Mouse (Mus musculus): ENCODE data around the gene Lypd4.
"Not testable (repeated sequence)": the region's sequence is repeated elsewhere in the genome, so short reads cannot be mapped to it uniquely, and the experiment has no call there.

Lypd4 gene

GRCm38 (mm10) chr7:24850899-24851303 is 18.8 kb downstream of the Lypd4 start:
- DNase-seq (ENCODE audit: low spot score in 2 of 2), result no peak

GRCm38 (mm10) chr7:24850162-24850561 is 19.6 kb downstream of the Lypd4 start:
- DNase-seq (ENCODE audit: low spot score in 2 of 2), result peak; percentile 66 to 81

DNA sequence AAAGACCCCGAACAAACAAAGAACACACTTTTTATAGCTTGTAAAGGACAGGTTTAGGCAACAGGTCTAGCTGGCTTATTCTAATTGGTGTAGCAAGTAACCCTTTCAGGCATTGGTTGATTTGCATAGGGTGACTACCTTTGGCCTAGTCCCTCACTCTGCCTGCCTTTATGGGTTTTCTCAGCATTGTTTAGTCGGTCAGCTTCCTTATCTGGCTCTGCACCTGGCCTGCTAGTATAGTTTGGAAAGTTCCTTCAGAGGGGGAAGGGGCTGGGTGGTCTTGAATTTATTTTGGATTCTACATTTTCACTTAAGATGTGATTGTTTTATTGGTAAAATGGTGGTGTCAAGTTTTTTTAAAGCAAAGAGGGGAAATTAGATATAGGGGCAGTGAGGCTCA is 23.2 kb downstream of the Lypd4 start:
- DNase-seq (ENCODE audit: low spot score in 2 of 2), result not testable (repeated sequence)

DNA sequence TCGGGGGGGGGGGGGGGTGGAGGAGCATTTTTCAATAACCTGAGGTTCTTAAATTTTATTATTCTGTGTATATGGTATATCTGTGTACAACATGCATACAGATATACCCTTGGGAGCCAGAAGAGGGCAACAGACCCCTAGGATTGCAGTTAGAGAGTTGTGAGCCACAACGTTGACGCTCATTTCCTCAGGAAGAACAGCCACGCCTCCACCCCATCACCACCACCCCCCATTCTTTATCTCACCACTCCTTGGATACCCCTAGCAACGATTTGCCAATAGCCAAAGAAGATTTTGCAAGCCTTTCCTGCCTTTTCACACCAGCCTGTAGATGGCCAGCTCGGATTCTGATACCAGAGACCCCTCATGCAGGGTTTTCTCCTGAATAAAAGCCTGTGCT is 24.0 kb downstream of the Lypd4 start:
- no peak for DNase-seq (ENCODE audit: low spot score in 2 of 2)

GRCm38 (mm10) chr7:24845181-24845580 is 24.6 kb downstream of the Lypd4 start:
- no peak for DNase-seq (ENCODE audit: low spot score in 2 of 2)

GRCm38 (mm10) chr7:24844144-24844543 is 25.6 kb downstream of the Lypd4 start:
- DNase-seq (ENCODE audit: low spot score in 2 of 2), result no peak

DNA sequence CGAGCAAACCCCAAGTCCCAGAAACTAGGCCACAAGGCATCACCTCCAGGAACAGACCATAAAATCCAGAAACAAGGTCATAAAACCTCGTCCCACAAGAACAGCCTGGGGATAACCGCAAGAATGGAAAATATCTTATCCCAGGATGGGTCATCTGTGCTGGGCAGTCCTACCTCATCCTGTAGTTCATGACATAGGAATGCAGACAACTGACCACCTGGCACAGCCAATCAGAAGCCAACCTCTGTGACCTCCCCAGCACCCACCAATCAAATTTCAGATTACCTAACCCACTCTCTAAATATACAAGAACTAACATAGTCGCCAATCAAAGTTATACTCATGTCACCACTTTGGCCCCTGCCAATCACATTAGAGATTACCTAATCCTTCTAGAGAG is 28.7 kb downstream of the Lypd4 start:
- no peak for DNase-seq (ENCODE audit: low spot score in 2 of 2)

GRCm38 (mm10) chr7:24840331-24840730 is 29.4 kb downstream of the Lypd4 start:
- no peak for DNase-seq (ENCODE audit: low spot score in 2 of 2)

GRCm38 (mm10) chr7:24839410-24839808 is 30.3 kb downstream of the Lypd4 start:
- DNase-seq (ENCODE audit: low spot score in 2 of 2), result no peak

DNA sequence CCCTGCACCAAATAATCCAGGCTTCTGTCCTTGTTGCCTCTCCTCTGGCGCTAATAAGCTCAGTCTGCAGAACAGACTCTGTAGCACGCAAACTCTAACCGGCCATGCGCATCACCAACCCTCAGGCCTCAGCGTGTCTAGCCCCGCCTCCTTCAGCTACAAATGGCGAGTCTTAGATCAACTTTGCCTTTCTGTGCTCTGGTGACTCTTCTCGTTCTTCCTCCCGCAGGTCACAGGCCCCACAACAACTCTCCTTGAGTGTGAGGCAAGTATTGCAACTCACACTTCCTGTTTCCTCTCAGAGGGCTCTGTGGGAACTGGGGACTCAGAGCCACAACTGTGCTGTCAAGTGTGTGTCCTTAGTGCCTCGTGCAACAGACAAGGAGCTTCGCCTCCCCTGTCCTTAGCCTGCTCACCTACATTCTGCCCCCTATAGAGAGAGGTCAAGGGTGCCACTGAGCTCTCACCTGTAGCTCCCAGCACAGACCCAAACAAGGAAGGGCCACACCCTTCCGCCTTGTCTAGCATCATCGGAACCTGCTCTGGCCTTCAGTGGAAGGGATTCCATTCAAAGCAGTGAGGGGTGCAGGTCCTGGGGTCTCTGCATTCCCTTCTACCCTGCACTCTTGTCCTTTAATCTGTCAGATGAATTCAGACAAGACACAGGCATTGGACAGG is 30.9 kb downstream of the Lypd4 start:
- not testable (repeated sequence) for DNase-seq (ENCODE audit: low spot score in 2 of 2)

- no peak for DNase-seq (ENCODE audit: low spot score in 2 of 2)
Observed at GRCm38 (mm10) chr7:24827181-24827580, 42.6 kb downstream of the Lypd4 start.

DNA sequence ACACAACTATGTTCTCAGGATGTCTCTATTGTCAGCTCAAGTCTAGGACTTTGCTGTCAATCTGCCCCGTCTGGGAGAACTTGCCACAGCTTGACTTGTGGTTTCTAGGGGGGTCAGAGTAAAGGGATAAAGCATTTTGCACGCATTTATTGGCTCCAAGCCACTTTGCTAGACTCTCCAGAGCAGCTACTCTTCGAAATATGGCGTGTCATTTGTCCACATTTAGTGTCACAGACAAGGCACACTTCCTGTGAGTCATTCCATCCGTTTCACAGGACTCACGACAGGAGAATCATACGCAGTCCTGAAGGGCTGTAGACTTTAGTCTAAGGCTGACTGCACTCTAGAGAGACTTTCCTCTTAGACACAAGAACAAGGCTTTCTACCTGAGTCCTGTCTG is 45.3 kb downstream of the Lypd4 start:
- DNase-seq (ENCODE audit: low spot score in 2 of 2), result no peak

DNA sequence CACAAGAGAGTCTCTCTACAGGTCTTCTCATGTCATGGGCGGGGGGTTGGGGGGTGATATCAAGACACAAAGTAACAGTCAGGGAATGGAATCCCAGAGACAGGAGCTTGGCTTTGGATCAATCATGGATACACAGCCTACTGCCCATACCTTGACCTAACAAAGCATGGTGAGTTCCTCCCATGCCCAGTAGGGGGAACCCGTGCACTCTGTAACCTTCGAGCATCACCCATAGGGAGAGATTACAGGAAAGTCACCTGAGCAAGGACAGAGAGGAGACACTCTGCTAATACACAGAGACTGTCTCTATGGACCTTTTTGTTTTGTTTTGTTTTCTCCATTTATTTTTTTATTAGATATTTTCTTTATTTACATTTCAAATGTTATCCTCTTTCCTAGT is 52.2 kb downstream of the Lypd4 start:
- DNase-seq (ENCODE audit: low spot score in 2 of 2), result peak; percentile 41 to 55
